Mouse (Mus musculus) cortical plate, adult 2 months (tissue): ENCODE data around the gene Kirrel3.

ENCODE experiments used
- CTCF ChIP-seq: fragments of 200-500 bp; IDR thresholded peaks from 2 replicates; pipeline ENCODE4 v1.5.1; 2011; ENCODE audit warnings: mild to moderate bottlenecking, control low read depth, low read length; ENCODE audit not compliant: insufficient read depth; ENCODE audit errors: extremely low read depth
- POLR2A ChIP-seq: fragments of 200-500 bp; IDR thresholded peaks from 2 replicates; pipeline ENCODE4 v1.6.1; 2011; ENCODE audit warnings: mild to moderate bottlenecking, low read length, control low read depth; ENCODE audit not compliant: insufficient read depth; ENCODE audit errors: extremely low read depth

GRCm38 (mm10) chr9:34922716-34923115, 437.0 kb downstream of the Kirrel3 start:
- TF ChIP-seq POLR2A = no peak
- no peak for TF ChIP-seq CTCF
